Mouse (Mus musculus): ENCODE measurements around the gene Gm37240. TPM values are rescaled to one million over a fixed set of nuclear protein-coding genes. Genes with fewer than 3 reads are reported as not detected.

The Gm37240 gene
- polyA plus RNA-seq, 1 experiment: 0.53 TPM

- TF ChIP-seq POLR2A (IDR thresholded peaks at IDR 0.05; ENCODE audit: borderline replicate concordance, extremely low read depth, insufficient read depth, insufficient read length, poor library complexity, severe bottlenecking) (no peak), CTCF (IDR thresholded peaks at IDR 0.05; ENCODE audit: borderline replicate concordance, extremely low read depth, insufficient read depth, insufficient read length) (no peak)
- no peak for DNase-seq (ENCODE audit: low read depth)
These were observed 1118.4 kb downstream of the Gm37240 start for GRCm38 (mm10) chr3:84768940-84769339.

- TF ChIP-seq CTCF (IDR thresholded peaks at IDR 0.05; ENCODE audit: borderline replicate concordance, extremely low read depth, insufficient read depth, insufficient read length) (no peak), POLR2A (IDR thresholded peaks at IDR 0.05; ENCODE audit: borderline replicate concordance, extremely low read depth, insufficient read depth, insufficient read length, poor library complexity, severe bottlenecking) (no peak)
- no peak for DNase-seq (ENCODE audit: low read depth)
These were observed 1133.5 kb downstream of the Gm37240 start for GRCm38 (mm10) chr3:84753816-84754215.

GRCm38 (mm10) chr3:84749222-84749621, 1138.1 kb downstream of the Gm37240 start:
- no peak for DNase-seq (ENCODE audit: low read depth)
- TF ChIP-seq CTCF (IDR thresholded peaks at IDR 0.05; ENCODE audit: borderline replicate concordance, extremely low read depth, insufficient read depth, insufficient read length) (no peak), POLR2A (IDR thresholded peaks at IDR 0.05; ENCODE audit: borderline replicate concordance, extremely low read depth, insufficient read depth, insufficient read length, poor library complexity, severe bottlenecking) (no peak)

- TF ChIP-seq POLR2A (IDR thresholded peaks at IDR 0.05; ENCODE audit: borderline replicate concordance, extremely low read depth, insufficient read depth, insufficient read length, poor library complexity, severe bottlenecking): no peak
- TF ChIP-seq CTCF (IDR thresholded peaks at IDR 0.05; ENCODE audit: borderline replicate concordance, extremely low read depth, insufficient read depth, insufficient read length): no peak
- no peak for DNase-seq (ENCODE audit: low read depth)
These were observed 1139.2 kb downstream of the Gm37240 start for GRCm38 (mm10) chr3:84748139-84748538.

- DNase-seq (ENCODE audit: low read depth): peak; percentile 95
These were observed 1141.7 kb downstream of the Gm37240 start for GRCm38 (mm10) chr3:84745537-84746189.

GRCm38 (mm10) chr3:84744707-84745106, 1142.6 kb downstream of the Gm37240 start:
- no peak for TF ChIP-seq POLR2A (IDR thresholded peaks at IDR 0.05; ENCODE audit: borderline replicate concordance, extremely low read depth, insufficient read depth, insufficient read length, poor library complexity, severe bottlenecking)
- TF ChIP-seq CTCF (IDR thresholded peaks at IDR 0.05; ENCODE audit: borderline replicate concordance, extremely low read depth, insufficient read depth, insufficient read length): no peak
- peak; percentile 73 for DNase-seq (ENCODE audit: low read depth)

More at GRCm38 (mm10) chr3:84745537-84746189, 1141.7 kb downstream of the Gm37240 start:
- TF ChIP-seq CTCF (IDR thresholded peaks at IDR 0.05; ENCODE audit: borderline replicate concordance, extremely low read depth, insufficient read depth, insufficient read length) (no peak), POLR2A (IDR thresholded peaks at IDR 0.05; ENCODE audit: borderline replicate concordance, extremely low read depth, insufficient read depth, insufficient read length, poor library complexity, severe bottlenecking) (no peak)

GRCm38 (mm10) chr3:84740050-84740596, 1147.2 kb downstream of the Gm37240 start:
- TF ChIP-seq CTCF (IDR thresholded peaks at IDR 0.05; ENCODE audit: borderline replicate concordance, extremely low read depth, insufficient read depth, insufficient read length): no peak
- no peak for TF ChIP-seq POLR2A (IDR thresholded peaks at IDR 0.05; ENCODE audit: borderline replicate concordance, extremely low read depth, insufficient read depth, insufficient read length, poor library complexity, severe bottlenecking)

GRCm38 (mm10) chr3:84737137-84737536, 1150.2 kb downstream of the Gm37240 start:
- DNase-seq (ENCODE audit: low read depth): no peak

More at GRCm38 (mm10) chr3:84740050-84740596, 1147.2 kb downstream of the Gm37240 start:
- DNase-seq (ENCODE audit: low read depth): peak; percentile 45

GRCm38 (mm10) chr3:84735716-84736115, 1151.6 kb downstream of the Gm37240 start:
- DNase-seq (ENCODE audit: low read depth): peak; percentile 26
- TF ChIP-seq CTCF (IDR thresholded peaks at IDR 0.05; ENCODE audit: borderline replicate concordance, extremely low read depth, insufficient read depth, insufficient read length) (no peak), POLR2A (IDR thresholded peaks at IDR 0.05; ENCODE audit: borderline replicate concordance, extremely low read depth, insufficient read depth, insufficient read length, poor library complexity, severe bottlenecking) (no peak)

More at GRCm38 (mm10) chr3:84737137-84737536, 1150.2 kb downstream of the Gm37240 start:
- no peak for TF ChIP-seq POLR2A (IDR thresholded peaks at IDR 0.05; ENCODE audit: borderline replicate concordance, extremely low read depth, insufficient read depth, insufficient read length, poor library complexity, severe bottlenecking)

GRCm38 (mm10) chr3:84732516-84732915, 1154.8 kb downstream of the Gm37240 start:
- no peak for TF ChIP-seq POLR2A (IDR thresholded peaks at IDR 0.05; ENCODE audit: borderline replicate concordance, extremely low read depth, insufficient read depth, insufficient read length, poor library complexity, severe bottlenecking)
- TF ChIP-seq CTCF (IDR thresholded peaks at IDR 0.05; ENCODE audit: borderline replicate concordance, extremely low read depth, insufficient read depth, insufficient read length): no peak
- no peak for DNase-seq (ENCODE audit: low read depth)

- DNase-seq (ENCODE audit: low read depth): peak; percentile 87
- no peak for TF ChIP-seq POLR2A (IDR thresholded peaks at IDR 0.05; ENCODE audit: borderline replicate concordance, extremely low read depth, insufficient read depth, insufficient read length, poor library complexity, severe bottlenecking)
- no peak for TF ChIP-seq CTCF (IDR thresholded peaks at IDR 0.05; ENCODE audit: borderline replicate concordance, extremely low read depth, insufficient read depth, insufficient read length)
These were observed 1155.3 kb downstream of the Gm37240 start for GRCm38 (mm10) chr3:84732016-84732502.
